ENCODE assay signal across 18 mouse cellular contexts in genomic region chr16:44212703-44213102, GRCm38 (mm10). TPM values are rescaled to one million over a fixed set of nuclear protein-coding genes. Genes with fewer than 3 reads are reported as not detected.
DNase-seq lines count a peak whose midpoint lies in the region; ATAC-seq and TF ChIP-seq lines count a peak whose summit lies in the region.
"Had no signal": no experiment of that assay in that cellular context is flagged by ENCODE, and none has a peak within 500 bp of the region (broad histone marks: within the 10 kb centered on the region; RNA-seq: fewer than 3 reads in every experiment).

No protein-coding gene starts in this region.

- H3K4me1 ChIP-seq in spleen, adult 2 months (ENCODE audit: control insufficient read depth, insufficient read depth, insufficient read length), result peaks cover 13% of the 10 kb centered on the region; the same call in 1 of the 2 replicates
- H3K4me1 ChIP-seq: embryonic facial prominence, embryonic 13.5 days; forebrain, embryonic 12.5 days; heart, embryonic 12.5 days; hindbrain, embryonic 10.5 days had no signal

- in situ Hi-C loops in Patski (cut with MboI; ENCODE audit: low pct_unique_long_range_greater_than_20kb), result loop anchor here (5.0 kb wide), 1 partner anchor 35 kb away; no protein-coding TSS in a partner anchor

- DNase-seq in gastrocnemius, adult 2 months, result no peak
- DNase-seq in gastrocnemius, postnatal 10 days, result no peak
- peak in 1 of 2 experiments; percentile 58 for DNase-seq in spleen, adult 2 months (ENCODE audit: low read depth in 1 of 2, low spot score in 2 of 2)
- no peak for DNase-seq in spleen, postnatal 4 days (ENCODE audit: low spot score in 2 of 2)
- DNase-seq in Patski (ENCODE audit: low read depth, low spot score), result peak; percentile 76
- no peak for DNase-seq in embryo, embryonic 10.5 days (ENCODE audit: low spot score)
- DNase-seq in layer of hippocampus, adult 2 months (ENCODE audit: low spot score in 2 of 2), result no peak
- DNase-seq: adrenal gland, postnatal 10 days; cerebellum, adult 11 months; cerebellum, adult 8-10 months; cerebellum, postnatal 14 days; heart, adult 2 months had no signal

- POLR2A ChIA-PET in Patski (lab: Charles Lee), result interaction anchor here (1.1 to 1.4 kb wide), 4 partner anchors 14 to 72 kb away, joined by 3 to 6 read pairs (median 3); partner anchors contain the start of gene Usf3

- H3K27ac ChIP-seq in gastrocnemius, adult 2 months, result peak overlapping the region; percentile 96
- H3K27ac ChIP-seq in spleen, adult 2 months (ENCODE audit: insufficient read depth, low read length), result peak overlapping the region; percentile 71
- no peak overlapping the region for H3K27ac ChIP-seq in layer of hippocampus, adult 2 months
- H3K27ac ChIP-seq: embryonic facial prominence, embryonic 13.5 days; forebrain, embryonic 12.5 days; heart, adult 2 months; hindbrain, embryonic 10.5 days; hindbrain, embryonic 14.5 days had no signal

- CTCF ChIA-PET in Patski (lab: Charles Lee), result interaction anchor here (1.3 to 2.0 kb wide), 4 partner anchors 10 to 40 kb away, joined by 3 to 5 read pairs (median 4); partner anchors contain the start of gene Usf3

- peak; percentile 95 for ATAC-seq in Patski
- ATAC-seq: forebrain, embryonic 16.5 days had no signal

- 68% methylated on average over 7 of the region's 7 CpGs for WGBS in spleen, adult 2 months

- TF ChIP-seq CTCF in gastrocnemius, adult 2 months (IDR thresholded peaks at IDR 0.05), result no peak
- no peak for TF ChIP-seq CTCF in spleen, adult 2 months (IDR thresholded peaks at IDR 0.05; ENCODE audit: extremely low read depth, insufficient read depth, insufficient read length, insufficient replicate concordance)
- TF ChIP-seq CTCF in Patski (IDR thresholded peaks at IDR 0.05), result no peak
- TF ChIP-seq CTCF in layer of hippocampus, adult 2 months (conservative IDR thresholded peaks at IDR 0.05), result no peak

- intact Hi-C loops in gastrocnemius, adult 2 months (cut with DNase I), result no loop called here

- H3K4me3 ChIP-seq in gastrocnemius, adult 2 months, result no peak overlapping the region
- peak overlapping the region; percentile 15; the same call in 1 of the 2 replicates for H3K4me3 ChIP-seq in spleen, adult 2 months (ENCODE audit: extremely low read depth, insufficient read depth, insufficient read length)
- H3K4me3 ChIP-seq in layer of hippocampus, adult 2 months, result no peak overlapping the region
- H3K4me3 ChIP-seq: embryonic facial prominence, embryonic 13.5 days; forebrain, embryonic 12.5 days; heart, adult 2 months; heart, embryonic 12.5 days; hindbrain, embryonic 10.5 days had no signal

- H3K36me3 ChIP-seq in spleen, adult 2 months (ENCODE audit: control insufficient read depth, insufficient read depth, low read length), result peaks cover 14% of the 10 kb centered on the region

- no peaks in the 10 kb centered on the region for H3K27me3 ChIP-seq in spleen, adult 2 months (ENCODE audit: control insufficient read depth, insufficient read depth, low read length)
- H3K27me3 ChIP-seq in Patski, result no peaks in the 10 kb centered on the region
- H3K27me3 ChIP-seq: embryonic facial prominence, embryonic 13.5 days; forebrain, embryonic 12.5 days; heart, embryonic 12.5 days had no signal

- TF ChIP-seq POLR2A in spleen, adult 2 months (IDR thresholded peaks at IDR 0.05; ENCODE audit: low read depth, low read length), result no peak

RNA-seq across cellular contexts. Expression of gene Usf3, which starts 39.7 kb away (rescaled TPM):
- total RNA-seq in gastrocnemius, adult 2 months (2021), result 10 to 100 TPM; 41.6 to 47.9 TPM
- 10 to 100 TPM; 35.8 to 40.6 TPM for total RNA-seq in gastrocnemius, postnatal 10 days (2021)
- polyA plus RNA-seq in spleen, adult 2 months (2012; rRNA removed), result 7.4 and 7.7 TPM in 2 replicates
- polyA plus RNA-seq in Patski (2021), result 10.2 TPM
- 10 to 100 TPM; 41.4 to 43.0 TPM for total RNA-seq in layer of hippocampus, adult 2 months (2021)
